Mouse (Mus musculus): ENCODE measurements around the gene Mettl7b.

The Mettl7b gene

DNA sequence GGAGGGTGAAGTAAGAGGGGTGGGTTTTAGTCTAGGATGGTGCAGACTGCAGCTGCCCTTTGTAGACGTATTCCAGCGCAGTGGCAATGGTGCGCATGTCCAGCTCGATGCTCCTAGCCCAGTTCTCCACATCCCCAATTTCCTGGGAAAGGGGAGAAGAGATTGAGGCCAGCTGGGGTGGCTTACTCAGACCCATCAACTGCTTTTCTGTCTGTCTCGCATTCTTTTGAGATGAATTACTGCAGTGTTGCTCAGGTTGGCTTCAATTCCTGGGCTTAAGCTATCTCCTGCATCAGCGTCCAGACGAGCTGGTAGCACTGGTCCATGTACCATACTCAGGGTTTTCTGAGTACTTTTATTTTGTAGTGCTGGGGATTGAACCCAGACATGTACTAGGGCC, 40.8 kb downstream of the Mettl7b start:
- in situ Hi-C loops (cut with MboI, MseI): no loop called here

DNA sequence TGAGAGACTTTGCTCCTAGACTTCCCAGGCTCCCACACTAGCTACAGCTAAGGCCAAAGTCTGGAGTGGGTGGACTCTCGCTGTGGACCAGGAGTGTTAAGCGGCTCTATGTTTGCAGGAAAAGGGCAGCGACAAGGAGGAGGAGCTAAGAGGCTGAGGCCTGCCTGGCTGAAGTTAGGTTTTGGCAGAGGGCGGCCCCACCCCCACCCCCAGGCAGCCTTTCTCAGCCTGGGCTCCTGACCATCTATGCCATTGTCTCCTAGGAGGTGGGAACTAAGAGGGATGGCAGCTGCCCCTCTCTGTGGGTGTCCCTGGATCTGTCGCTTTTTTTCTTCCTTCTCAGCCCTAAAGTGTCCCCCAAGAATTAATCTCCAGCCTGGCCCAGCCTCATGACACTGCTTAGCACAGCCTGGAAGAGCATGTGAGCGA, 41.6 kb downstream of the Mettl7b start:
- in situ Hi-C loops (cut with MboI, MseI): no loop called here

DNA sequence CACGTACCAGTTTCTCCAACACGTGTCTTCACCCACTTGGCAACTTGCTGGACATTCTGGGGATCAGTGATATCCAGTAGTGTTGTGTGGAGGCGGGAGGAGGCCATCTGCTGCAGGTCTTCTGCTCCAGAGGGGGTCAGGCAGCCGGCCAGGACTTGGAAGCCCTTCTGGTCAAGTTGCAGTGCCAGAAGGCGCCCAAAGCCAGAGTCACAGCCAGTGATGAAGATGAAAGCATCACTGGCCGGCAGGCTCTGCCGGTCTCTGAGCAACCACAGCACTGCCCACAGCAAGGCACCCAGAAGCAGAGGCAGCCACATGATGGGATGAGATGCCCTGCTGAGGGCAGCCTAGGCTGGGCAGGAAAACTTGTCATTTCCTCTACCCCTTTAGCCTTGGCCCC, 42.5 kb downstream of the Mettl7b start:
- in situ Hi-C loops (cut with MboI, MseI): no loop called here

DNA sequence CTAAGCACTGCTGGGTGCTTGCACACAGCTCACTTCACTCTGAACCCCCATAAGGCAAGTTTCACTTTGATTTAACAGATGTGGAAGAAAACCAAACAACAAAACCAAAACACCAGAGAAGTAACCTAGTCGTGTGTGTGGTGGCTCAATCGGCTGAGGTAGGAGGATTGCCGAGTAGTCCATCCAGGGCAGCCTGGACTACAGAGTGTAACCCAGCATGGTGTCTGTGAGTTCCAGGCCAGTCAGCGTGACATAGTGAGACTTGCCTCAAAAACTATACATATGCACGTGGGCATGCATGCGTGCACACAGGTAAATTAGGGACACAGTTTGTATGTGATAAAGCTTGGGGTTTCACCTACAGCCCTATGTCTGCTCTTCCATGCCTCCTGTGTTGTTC, 43.4 kb downstream of the Mettl7b start:
- in situ Hi-C loops (cut with MboI, MseI): no loop called here

DNA sequence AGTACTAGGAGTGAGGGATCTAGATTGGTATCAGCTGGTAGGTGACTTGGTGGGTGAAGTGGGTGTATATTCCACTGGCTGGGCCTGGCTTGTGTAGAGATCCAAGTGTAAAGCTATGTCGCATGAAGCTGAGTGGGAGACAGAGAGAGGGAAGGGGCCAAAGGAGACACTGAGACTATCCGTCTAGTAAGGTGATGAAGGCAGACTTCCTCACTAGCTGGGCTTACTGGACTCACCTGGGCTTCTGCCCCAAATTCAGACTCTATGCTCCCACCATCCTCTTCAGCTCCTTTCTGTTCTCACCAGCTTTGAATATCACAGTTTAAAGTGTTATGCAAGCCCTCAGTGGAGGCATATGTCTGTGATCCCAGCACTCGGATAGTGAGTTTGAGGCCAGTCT, 44.1 kb downstream of the Mettl7b start:
- in situ Hi-C loops (cut with MboI, MseI): no loop called here

DNA sequence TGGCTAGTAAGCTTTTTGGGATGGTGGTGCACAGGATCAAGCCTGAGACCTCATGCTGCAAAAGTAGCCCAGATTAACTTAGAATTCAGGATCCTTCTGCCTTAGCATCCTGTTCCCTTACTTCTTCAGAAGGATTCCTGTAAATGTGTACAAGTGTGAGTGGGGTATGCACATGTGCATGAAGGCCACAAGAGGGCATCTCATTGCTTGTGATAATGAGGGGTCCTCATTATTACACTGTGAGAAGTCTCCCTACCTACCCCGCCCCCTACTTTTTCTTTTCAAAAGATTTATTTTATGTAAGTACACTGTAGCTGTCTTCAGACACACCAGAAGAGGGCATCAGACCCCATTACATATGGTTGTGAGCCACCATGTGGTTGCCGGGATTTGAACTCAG, 45.2 kb downstream of the Mettl7b start:
- in situ Hi-C loops (cut with MboI, MseI): no loop called here

DNA sequence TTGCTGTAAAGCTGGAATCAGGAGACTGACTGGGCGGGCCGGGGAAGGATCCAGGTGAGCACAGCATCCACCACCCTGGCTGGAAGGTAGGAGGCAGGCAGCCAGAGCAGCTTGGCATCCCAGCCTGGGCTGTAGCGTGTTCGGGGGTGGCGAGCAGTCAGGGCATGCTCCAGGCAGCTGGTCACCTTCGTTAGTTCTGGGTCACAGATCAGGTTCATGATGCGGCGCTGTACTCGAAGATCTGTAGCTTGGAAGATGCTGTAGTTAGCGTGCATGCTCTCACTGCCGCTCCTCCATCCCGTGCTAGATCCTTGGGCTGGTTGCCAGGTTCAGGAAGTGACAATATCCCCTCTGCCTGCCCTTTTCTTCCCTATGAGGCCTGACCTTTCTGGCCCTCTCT, 47.1 kb downstream of the Mettl7b start:
- in situ Hi-C loops (cut with MboI, MseI): no loop called here

DNA sequence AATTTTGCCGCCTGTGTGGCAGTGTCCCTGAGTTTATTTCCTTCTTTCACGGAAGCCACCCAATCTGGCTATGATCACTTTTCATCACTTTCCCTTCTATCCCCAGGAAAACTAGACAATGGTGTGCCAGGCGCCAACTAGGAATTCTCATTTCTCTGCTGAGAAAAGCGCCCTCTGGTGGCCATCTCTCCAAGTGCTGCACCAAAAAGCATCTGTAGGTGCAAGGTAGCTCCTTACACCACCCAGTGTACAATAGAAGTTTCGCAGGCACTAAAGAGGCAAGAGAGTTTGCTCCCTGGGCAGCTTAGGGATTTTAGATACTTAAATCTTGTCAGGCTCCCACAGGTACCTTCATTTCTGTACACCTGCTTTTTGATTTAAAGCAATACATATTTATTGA, 47.6 kb downstream of the Mettl7b start:
- in situ Hi-C loops (cut with MboI, MseI): no loop called here

DNA sequence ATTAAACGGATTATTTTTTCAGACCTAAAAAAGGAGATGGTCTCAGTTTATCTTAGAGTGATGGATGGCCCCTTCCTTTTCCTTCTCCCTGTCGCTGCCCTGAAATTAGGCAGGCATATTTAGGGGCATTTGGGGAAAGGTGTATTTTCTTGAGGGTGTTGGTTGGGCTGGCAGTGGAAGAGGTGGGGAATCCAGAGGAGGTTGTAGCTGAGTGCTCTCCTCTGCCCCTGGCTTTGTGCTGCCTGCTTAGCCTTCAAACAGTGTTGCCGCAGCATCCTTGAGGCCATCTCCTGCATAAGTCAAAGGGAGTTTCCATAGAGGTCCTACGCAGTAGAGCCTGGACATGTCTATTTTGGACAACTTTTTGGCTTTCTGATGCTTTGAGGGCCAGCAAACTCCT, 48.0 kb downstream of the Mettl7b start:
- in situ Hi-C loops (cut with MboI, MseI): no loop called here

DNA sequence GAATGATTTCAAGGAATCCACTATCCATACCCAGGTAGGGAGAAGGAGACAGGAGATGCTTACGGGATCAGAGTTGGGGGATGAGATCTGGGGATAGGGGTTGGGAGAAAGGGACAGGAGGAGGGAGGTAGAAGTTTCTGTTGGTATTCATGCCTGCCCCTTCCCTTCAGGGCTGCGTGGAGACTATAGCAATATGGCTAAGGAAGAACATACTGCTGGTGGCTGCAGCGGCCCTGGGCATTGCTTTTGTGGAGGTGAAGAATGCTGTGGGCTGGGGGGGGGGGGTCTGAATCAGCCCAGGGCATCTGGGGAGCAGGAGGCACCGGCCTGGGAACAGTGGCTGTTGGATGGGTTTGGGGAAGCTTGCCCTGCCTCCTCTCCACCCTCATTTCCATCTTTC, 48.5 kb downstream of the Mettl7b start:
- in situ Hi-C loops (cut with MboI, MseI): no loop called here

DNA sequence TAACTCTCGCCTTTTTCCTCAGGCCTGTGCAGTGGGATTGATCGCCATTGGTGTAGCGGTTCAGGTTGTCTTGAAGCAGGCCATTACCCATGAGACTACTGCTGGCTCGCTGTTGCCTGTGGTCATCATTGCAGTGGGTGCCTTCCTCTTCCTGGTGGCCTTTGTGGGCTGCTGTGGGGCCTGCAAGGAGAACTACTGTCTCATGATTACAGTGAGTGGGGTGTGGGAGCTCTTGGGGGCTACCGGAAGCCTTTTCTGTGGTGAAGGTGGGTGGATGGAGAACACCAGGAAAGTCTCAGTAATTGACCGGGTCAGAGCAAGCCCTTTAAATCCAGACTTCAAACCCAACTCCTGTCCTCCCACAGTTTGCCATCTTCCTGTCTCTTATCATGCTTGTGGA, 49.4 kb downstream of the Mettl7b start:
- in situ Hi-C loops (cut with MboI, MseI): no loop called here

DNA sequence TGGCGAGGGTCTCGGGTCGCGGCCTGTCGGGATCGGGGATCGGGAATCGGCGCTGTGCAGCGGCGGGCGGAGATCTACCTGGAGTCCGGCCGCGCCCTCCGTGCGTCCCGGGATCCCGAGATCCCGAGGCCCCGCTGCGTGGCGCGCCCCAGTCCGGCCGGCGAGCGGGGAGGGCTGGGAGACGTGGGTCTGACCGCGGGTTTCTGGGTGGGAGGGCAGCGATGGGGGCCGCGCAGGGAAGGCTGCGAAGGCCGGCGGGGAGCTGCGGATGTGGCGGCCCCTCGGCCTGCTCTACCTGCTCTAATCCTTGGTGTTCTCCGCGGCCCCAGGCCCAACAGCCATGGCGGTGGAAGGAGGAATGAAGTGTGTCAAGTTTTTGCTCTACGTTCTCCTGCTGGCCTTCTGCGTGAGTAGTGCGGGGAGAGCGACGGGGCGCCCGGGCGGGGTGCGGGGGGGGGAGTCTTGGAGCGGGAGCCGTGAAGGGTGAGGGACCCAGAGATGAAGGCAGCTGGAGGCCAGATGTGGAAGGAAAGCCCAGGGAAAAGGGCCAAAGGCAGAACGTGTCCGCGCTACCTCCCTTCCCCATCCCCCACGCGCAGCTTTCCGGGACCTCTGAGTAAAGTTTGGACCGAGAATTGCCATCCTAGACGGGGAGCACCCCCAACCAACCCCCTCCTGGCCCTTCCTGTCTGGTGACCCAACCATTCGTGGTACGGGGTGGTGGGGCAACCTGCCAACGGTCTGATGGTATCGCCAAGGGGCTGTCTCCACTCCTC, 50.5 kb downstream of the Mettl7b start:
- in situ Hi-C loops (cut with MboI, MseI): no loop called here

DNA sequence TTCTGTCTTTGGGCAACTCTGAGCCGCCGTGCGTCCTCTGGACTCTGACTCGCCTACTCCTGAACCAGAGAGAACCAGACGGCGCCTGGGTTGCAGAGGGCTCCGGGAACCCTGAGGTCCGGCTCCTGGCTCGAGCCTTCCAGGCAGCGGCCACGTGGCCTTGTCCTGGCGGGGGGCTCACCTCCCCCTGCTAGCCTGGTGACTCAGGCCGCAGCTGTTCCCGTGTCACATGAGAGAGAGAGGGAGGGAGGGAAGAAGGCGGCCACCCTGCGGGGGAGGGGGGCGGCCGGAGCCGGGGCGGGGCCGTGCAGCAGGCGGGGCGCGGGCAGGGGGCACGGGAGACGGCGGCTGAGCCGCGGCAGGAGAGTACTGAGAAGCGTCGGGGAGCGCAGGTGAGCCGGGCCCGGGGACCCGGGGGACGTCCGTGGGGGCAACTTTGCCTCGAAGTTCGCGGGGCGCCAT, 51.2 kb downstream of the Mettl7b start:
- in situ Hi-C loops (cut with MboI, MseI): no loop called here

DNA sequence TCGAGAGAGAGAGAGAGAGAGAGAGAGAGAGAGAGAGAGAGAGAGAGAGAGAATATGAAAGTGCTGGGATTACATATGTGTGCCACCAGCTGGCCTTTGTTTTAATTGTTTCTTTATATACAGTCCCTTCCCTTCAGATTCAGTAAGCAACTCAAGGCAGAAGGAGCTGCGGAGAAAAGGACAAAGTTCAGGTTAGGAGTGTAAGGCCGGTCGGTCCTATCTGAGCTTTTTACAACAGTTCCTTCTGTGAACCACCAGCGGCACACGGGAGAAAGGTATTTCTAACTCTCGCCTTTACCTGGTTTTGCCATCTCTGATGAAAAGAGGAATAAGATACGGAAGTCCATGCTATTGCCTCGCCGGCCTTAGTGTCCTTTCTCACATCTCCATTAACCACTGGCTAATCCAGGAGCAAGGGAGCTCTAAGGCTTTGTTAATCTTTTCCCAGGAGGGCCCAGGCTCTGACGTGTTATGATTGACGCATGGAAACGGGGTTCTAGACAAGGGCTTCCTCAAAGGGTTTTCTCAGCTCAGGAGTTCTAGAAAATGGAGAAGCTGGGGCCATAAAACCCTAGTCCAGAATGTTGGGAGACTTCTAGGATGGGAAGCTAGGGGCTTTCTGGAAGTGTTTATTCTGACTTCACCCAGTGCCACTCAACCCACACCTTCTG, 51.9 kb downstream of the Mettl7b start:
- in situ Hi-C loops (cut with MboI, MseI): no loop called here

All from T-helper 1 cell (primary cell).